Mouse (Mus musculus) thymus, adult 2 months (tissue): ENCODE results near the gene Bcl7a. TPM values are rescaled to one million over a fixed set of nuclear protein-coding genes. Genes with fewer than 3 reads are reported as not detected.

Experiments
- DNase-seq: peaks from one replicate; pipeline ENCODE4 v3.0.0; 2021
- H3K27ac ChIP-seq: fragments of 200-500 bp; 2 replicates; pipeline ENCODE4 v1.5.1; 2012; ENCODE audit warnings: low read length, control low read depth; ENCODE audit not compliant: control insufficient read depth, insufficient read depth
- H3K27me3 ChIP-seq: fragments of 200-500 bp; 2 replicates; pipeline ENCODE4 v1.6.1; 2012; ENCODE audit warnings: mild to moderate bottlenecking, low read length, moderate library complexity, mixed read lengths; ENCODE audit not compliant: control insufficient read depth, insufficient read depth
- H3K36me3 ChIP-seq: fragments of 200-500 bp; 2 replicates; pipeline ENCODE4 v1.6.1; 2012; ENCODE audit warnings: mild to moderate bottlenecking, low read length, moderate library complexity; ENCODE audit not compliant: control insufficient read depth, insufficient read depth
- H3K4me1 ChIP-seq: fragments of 200-500 bp; replicated peaks from 2 replicates; pipeline ENCODE4 v1.6.1; 2012; ENCODE audit warnings: low read length; ENCODE audit not compliant: control insufficient read depth, insufficient read depth
- H3K4me3 ChIP-seq: fragments of 200-500 bp; 2 replicates; pipeline ENCODE4 v1.5.1; 2012; ENCODE audit warnings: mild to moderate bottlenecking, low read length, control low read depth, moderate library complexity; ENCODE audit not compliant: control insufficient read depth, insufficient read depth
- CTCF ChIP-seq: fragments of 200-500 bp; IDR thresholded peaks from 2 replicates; pipeline ENCODE4 v1.5.1; 2012; ENCODE audit warnings: mild to moderate bottlenecking, control low read depth, low read length, moderate library complexity, borderline replicate concordance; ENCODE audit not compliant: control insufficient read depth, poor library complexity, insufficient read depth; ENCODE audit errors: extremely low read depth
- POLR2A ChIP-seq: fragments of 200-500 bp; IDR thresholded peaks from 2 replicates; pipeline ENCODE4 v1.6.1; 2012; ENCODE audit warnings: mild to moderate bottlenecking, low read length, control low read depth, moderate library complexity; ENCODE audit not compliant: control insufficient read depth, poor library complexity, insufficient read depth; ENCODE audit errors: extremely low read depth
- WGBS: fragments of 180-500 bp; shearing (Covaris S2); methylation state at CpG from one replicate; pipeline ENCODE4 v1.1.7; 2018; 5-methylcytosine and 5-hydroxymethylcytosine counted together
- polyA plus RNA-seq: library from polyadenylated mRNA; depleted of rRNA; stranded (reverse); fragments of >200 nt; gene quantifications from 2 replicates; pipeline ENCODE4 v1.2.3, GENCODE M21; 2012; rRNA removed

Bcl7a gene
- polyA plus RNA-seq, 1 experiment = 29.4 TPM

GRCm38 (mm10) chr5:123408176-123408575, 64.5 kb downstream of the Bcl7a start:
- DNase-seq = no peak
- Histone ChIP-seq H3K27me3 (no peaks in the 10 kb centered on the region), H3K27ac (no peak overlapping the region), H3K4me1 (peaks cover 11% of the 10 kb centered on the region), H3K4me3 (no peak overlapping the region), H3K36me3 (peaks cover 5% of the 10 kb centered on the region; the same call in 1 of the 2 replicates)
- WGBS = 97% methylated on average over 3 of the region's 3 CpGs
- no peak for TF ChIP-seq CTCF
- no peak for TF ChIP-seq POLR2A

- H3K27ac ChIP-seq = no peak overlapping the region
- no peak for DNase-seq
These were observed 68.6 kb downstream of the Bcl7a start for GRCm38 (mm10) chr5:123412193-123412592.

GRCm38 (mm10) chr5:123413866-123414363, 70.3 kb downstream of the Bcl7a start:
- H3K27me3 ChIP-seq = no peaks in the 10 kb centered on the region
- no peaks in the 10 kb centered on the region for H3K4me1 ChIP-seq
- WGBS = 88% methylated on average over 2 of the region's 2 CpGs
- no peak overlapping the region for H3K27ac ChIP-seq
- no peak overlapping the region for H3K4me3 ChIP-seq
- peaks cover 5% of the 10 kb centered on the region; the same call in 1 of the 2 replicates for H3K36me3 ChIP-seq
- TF ChIP-seq CTCF (no peak), POLR2A (no peak)
- no peak for DNase-seq

More at GRCm38 (mm10) chr5:123412193-123412592, 68.6 kb downstream of the Bcl7a start:
- 90% methylated on average over 4 of the region's 4 CpGs for WGBS
- H3K4me1 ChIP-seq = peaks cover 3% of the 10 kb centered on the region
- TF ChIP-seq POLR2A = no peak
- TF ChIP-seq CTCF = no peak
- H3K4me3 ChIP-seq = no peak overlapping the region
- peaks cover 5% of the 10 kb centered on the region; the same call in 1 of the 2 replicates for H3K36me3 ChIP-seq
- no peaks in the 10 kb centered on the region for H3K27me3 ChIP-seq

GRCm38 (mm10) chr5:123416149-123416548, 72.5 kb downstream of the Bcl7a start:
- no peak for DNase-seq
- Histone ChIP-seq H3K27ac (no peak overlapping the region), H3K4me1 (no peaks in the 10 kb centered on the region), H3K4me3 (no peak overlapping the region), H3K36me3 (no peaks in the 10 kb centered on the region), H3K27me3 (no peaks in the 10 kb centered on the region)
- TF ChIP-seq POLR2A (no peak), CTCF (no peak)
- 69% methylated on average over 3 of the region's 3 CpGs for WGBS

- no peak overlapping the region for H3K27ac ChIP-seq
- H3K27me3 ChIP-seq = no peaks in the 10 kb centered on the region
- TF ChIP-seq CTCF (no peak), POLR2A (no peak)
- 92% methylated on average over 8 of the region's 8 CpGs for WGBS
- no peak for DNase-seq
- no peaks in the 10 kb centered on the region for H3K4me1 ChIP-seq
- no peaks in the 10 kb centered on the region for H3K36me3 ChIP-seq
- no peak overlapping the region for H3K4me3 ChIP-seq
These were observed 73.2 kb downstream of the Bcl7a start for GRCm38 (mm10) chr5:123416566-123417518.

- TF ChIP-seq CTCF (no peak), POLR2A (no peak)
- no peak overlapping the region for H3K27ac ChIP-seq
- no peaks in the 10 kb centered on the region for H3K4me1 ChIP-seq
- no peaks in the 10 kb centered on the region for H3K36me3 ChIP-seq
- no peak overlapping the region for H3K4me3 ChIP-seq
- 93% methylated on average over 2 of the region's 2 CpGs for WGBS
- DNase-seq = no peak
- H3K27me3 ChIP-seq = no peaks in the 10 kb centered on the region
These were observed 80.3 kb downstream of the Bcl7a start for GRCm38 (mm10) chr5:123423885-123424284.

Other genes with a start within 250 kb of the Bcl7a start
- gene Rhof, start 211.1 kb upstream of the Bcl7a start, polyA plus RNA-seq = 45.1 and 51.9 TPM in 2 replicates
- 45.5 and 66.9 TPM in 2 replicates for gene Setd1b, start 201.6 kb upstream of the Bcl7a start, polyA plus RNA-seq
- gene Psmd9, start 174.4 kb upstream of the Bcl7a start, polyA plus RNA-seq = 32.7 and 34.7 TPM in 2 replicates
- gene Hpd, start 161.1 kb upstream of the Bcl7a start, polyA plus RNA-seq = 1.5 and 6.0 TPM in 2 replicates
- 2.2 and 2.4 TPM in 2 replicates for gene Wdr66, start 91.7 kb upstream of the Bcl7a start, polyA plus RNA-seq
- 113 and 124 TPM in 2 replicates for gene Mlxip, start 51.0 kb downstream of the Bcl7a start, polyA plus RNA-seq
- gene Lrrc43, start 145.5 kb downstream of the Bcl7a start, polyA plus RNA-seq = 0.09 and 0.18 TPM in 2 replicates
- not detected in 2 replicates for gene Il31, start 145.7 kb downstream of the Bcl7a start, polyA plus RNA-seq
- gene B3gnt4, start 166.6 kb downstream of the Bcl7a start, polyA plus RNA-seq = 0.28 and 0.63 TPM in 2 replicates
- gene Diablo, start 180.3 kb downstream of the Bcl7a start, polyA plus RNA-seq = 88.1 and 104 TPM in 2 replicates
- 6.6 and 12.1 TPM in 2 replicates for gene Gm49027, start 181.7 kb downstream of the Bcl7a start, polyA plus RNA-seq
- gene Vps33a, start 229.2 kb downstream of the Bcl7a start, polyA plus RNA-seq = 25.2 and 26.3 TPM in 2 replicates